Mouse (Mus musculus) B cell, adult 67 days (primary cell): ENCODE measurements around the gene Ifit3b. TPM values are rescaled to one million over a fixed set of nuclear protein-coding genes. Genes with fewer than 3 reads are reported as not detected.

ENCODE experiments used
- total RNA-seq, 2 experiments: library from RNA; stranded (reverse); gene quantifications; 4 replicates each; pipeline ENCODE4 v1.2.4; 2023

The Ifit3b gene
- 1 to 10 TPM; 5.2 to 6.5 TPM for total RNA-seq

GRCm38 (mm10) chr19:34607237-34608051 is at the start of gene Ifit3b:
Gene Ifit3b (plus strand): TSS chr19:34607970.

GRCm38 (mm10) chr19:34583126-34583766 is 24.5 kb upstream of the Ifit3b start, which contains the start of gene Ifit3:
Gene Ifit3 (plus strand): TSS chr19:34583531.

GRCm38 (mm10) chr19:34601888-34602287 is 5.9 kb upstream of the Ifit3b start, which contains the start of gene Ifit1bl1:
Gene Ifit1bl1 (minus strand): TSS chr19:34601956.

GRCm38 (mm10) chr19:34640623-34641022 is 32.9 kb downstream of the Ifit3b start, which contains the start of the genes Ifit1bl2 and Ifit1:
Gene Ifit1bl2 (minus strand): TSS chr19:34640743.
Gene Ifit1 (plus strand): TSS chr19:34640871.

Other genes with a start within 250 kb of the Ifit3b start
- gene Ch25h, start 132.8 kb upstream of the Ifit3b start, total RNA-seq: not detected
- 10 to 100 TPM; 52.3 to 53.2 TPM for gene Lipa, start 80.5 kb upstream of the Ifit3b start, total RNA-seq
- gene Ifit2, start 57.3 kb upstream of the Ifit3b start, total RNA-seq: 10 to 100 TPM in 1 of 2 experiments, 1 to 10 TPM in 1; 5.7 to 13.7 TPM
- 10 to 100 TPM; 11.4 to 28.0 TPM for gene Ifit3, start 24.4 kb upstream of the Ifit3b start, total RNA-seq
- 1 to 10 TPM; 3.0 to 7.1 TPM for gene Ifit1bl1, start 6.0 kb upstream of the Ifit3b start, total RNA-seq
- gene Ifit1bl2, start 32.8 kb downstream of the Ifit3b start, total RNA-seq: not detected
- 1 to 10 TPM; 1.6 to 5.1 TPM for gene Ifit1, start 32.9 kb downstream of the Ifit3b start, total RNA-seq
- not detected for gene Slc16a12, start 139.3 kb downstream of the Ifit3b start, total RNA-seq